Mouse (Mus musculus) neutrophil, adult 65 days (primary cell): ENCODE results near the gene Otud5. TPM values are rescaled to one million over a fixed set of nuclear protein-coding genes. Genes with fewer than 3 reads are reported as not detected.

ENCODE experiments used
- total RNA-seq: library from RNA; stranded (reverse); gene quantifications from 2 replicates; pipeline ENCODE4 v1.2.4, GENCODE M21; 2023

Gene Otud5
- 129 and 151 TPM in 2 replicates for total RNA-seq

DNA sequence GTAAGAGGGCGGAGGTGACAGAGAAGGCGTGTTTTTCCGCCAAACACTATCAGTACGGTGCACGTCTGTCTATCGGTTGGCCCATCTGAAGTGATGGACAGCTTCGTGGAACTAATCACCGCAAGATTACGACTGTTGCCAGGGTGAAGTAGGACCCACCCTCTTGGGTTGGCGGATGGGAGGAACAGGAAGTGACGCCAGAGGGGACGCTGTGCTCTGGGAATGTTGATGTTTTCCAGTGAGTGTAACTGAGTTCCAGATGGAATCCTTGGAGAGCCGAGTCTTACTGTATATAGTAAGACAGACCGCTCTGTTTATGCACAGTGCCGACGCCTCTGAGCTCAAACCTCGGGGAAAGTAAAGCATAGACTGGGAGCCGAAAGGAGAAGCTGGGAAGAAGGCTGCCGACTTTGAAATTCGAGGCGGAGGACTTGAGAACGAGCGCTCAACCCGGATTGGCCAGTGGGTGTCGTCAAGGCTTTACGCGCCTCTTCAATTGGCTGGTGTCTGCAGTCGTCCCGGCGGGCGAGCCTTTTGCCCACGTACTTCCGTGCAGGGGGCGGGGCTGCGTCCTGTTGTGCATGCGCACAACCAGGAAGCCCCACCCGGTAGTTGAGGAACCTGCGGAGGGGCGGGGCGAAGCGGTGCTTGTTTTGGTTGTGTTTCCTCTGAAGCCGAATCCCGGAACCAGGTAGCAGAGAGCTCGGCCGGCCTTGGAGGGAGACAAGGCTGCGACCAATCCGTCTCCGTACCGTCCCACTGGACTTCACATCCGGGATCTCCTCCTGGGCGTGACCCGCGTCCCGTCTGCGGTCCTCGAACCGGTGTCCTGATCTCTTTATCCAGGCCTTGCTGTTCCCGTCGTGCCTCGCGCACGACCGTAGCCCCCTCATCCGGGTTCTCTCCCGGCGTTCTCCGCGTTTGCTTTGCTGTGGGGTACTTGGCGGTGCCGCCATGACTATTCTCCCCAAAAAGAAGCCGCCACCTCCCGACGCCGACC, at the start of gene Otud5:
TSS of gene Otud5 (plus strand) at position 202 of the 1,000 bp plus-strand sequence.

DNA sequence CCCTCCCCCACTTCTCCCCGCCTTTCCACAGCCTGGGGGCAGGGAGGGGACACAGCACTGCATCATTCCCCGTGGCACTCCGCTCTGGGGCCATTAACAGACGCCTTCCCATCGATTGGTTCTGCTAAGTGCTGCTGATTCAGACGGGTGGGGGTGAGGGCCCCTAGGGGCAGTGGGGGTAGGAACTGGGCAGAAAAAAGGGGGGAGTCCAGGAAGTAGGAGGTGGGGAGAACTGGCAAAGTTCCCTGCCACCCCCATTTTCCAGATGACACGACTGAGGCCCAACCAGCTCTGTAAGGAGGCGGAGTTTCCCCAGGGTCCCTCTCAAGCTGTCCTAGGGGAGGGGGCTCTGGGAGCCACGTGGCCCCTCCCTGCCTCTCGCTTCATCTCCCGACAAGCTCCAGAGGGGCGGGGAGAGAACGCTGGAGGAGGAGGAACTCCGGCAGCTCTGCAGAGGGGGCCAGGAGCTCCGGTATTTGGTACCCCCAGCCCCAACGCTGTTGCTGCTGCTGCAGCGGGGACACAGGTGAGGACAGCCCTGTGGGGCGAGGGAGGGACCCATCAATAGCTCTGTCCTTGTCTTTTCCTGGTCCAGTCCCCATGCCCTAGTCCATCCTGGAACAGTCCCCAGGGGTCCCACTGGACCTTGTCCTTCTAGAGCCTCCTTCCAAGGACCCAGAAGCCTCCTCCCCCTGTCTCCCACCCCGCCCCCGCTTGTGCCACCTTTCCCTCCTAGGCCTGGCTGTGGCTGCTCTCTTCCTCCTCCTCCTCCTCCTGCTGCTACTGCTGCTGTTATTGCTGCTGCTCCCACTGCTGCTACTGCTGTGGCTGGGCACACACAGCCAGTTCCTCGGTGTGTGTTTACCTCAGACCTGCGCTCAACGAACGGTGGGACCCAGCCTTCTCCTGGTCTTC, 19.0 kb upstream of the Otud5 start, which contains the start of gene Kcnd1:
TSS of gene Kcnd1 (plus strand) at position 425 of the 915 bp plus-strand sequence.

DNA sequence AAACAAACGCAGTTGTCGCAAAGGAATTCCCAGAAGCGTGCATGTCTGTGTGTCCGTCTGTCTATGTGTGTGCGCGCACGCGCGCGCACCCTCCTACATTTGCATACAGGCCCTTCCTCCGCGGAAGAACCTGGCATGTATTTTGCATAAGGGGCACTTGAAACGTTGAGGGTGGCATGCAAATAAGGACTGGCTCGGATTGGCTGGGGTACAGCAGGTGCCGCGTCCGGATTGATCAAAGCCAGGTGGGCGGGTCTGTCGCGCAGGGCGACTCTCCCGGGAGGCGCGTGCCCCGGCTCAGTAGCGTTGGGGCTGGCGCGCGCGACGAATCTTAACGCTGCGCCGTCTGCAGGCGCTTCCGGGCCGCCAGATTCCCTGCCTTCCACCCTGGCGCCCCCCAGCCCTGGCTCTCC, 36.8 kb downstream of the Otud5 start, which contains the start of gene Pim2:
TSS of gene Pim2 (plus strand) at position 256 of the 413 bp plus-strand sequence.

DNA sequence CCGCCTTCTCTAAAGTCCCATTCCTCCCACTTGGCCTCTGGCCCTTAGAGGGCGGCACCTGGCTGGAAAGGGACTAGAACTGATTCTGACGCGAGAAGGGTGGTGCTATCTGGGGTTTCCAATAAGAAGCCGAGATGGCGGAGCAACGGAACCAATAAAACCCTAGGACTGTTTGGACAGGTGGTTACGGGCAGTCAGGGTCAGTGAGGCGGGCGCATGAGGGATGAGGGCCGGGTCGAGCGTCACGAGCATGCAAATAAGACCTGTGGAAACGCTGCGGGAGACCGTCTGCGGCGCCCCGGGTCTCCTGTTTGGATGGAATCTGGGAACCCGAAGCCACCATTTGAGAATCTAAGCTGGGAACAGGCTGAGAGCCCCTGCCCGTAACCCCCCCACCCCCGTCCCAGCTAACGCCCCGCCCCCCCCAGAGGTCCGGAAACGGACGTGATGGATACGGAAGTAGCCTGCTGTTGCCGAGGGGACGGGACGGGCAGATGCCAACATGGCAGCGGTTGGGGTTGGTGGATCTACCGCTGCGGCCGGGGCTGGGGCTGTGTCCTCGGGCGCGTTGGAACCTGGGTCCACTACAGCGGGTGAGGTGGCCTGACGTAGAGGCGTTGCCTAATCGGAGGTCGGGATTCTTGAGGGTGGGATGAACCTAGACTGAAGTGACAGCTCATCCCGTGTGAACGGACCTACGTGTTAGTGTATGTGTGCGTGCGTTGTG, 42.8 kb downstream of the Otud5 start, which contains the start of gene Slc35a2:
TSS of gene Slc35a2 (plus strand) at position 188 of the 727 bp plus-strand sequence.

DNA sequence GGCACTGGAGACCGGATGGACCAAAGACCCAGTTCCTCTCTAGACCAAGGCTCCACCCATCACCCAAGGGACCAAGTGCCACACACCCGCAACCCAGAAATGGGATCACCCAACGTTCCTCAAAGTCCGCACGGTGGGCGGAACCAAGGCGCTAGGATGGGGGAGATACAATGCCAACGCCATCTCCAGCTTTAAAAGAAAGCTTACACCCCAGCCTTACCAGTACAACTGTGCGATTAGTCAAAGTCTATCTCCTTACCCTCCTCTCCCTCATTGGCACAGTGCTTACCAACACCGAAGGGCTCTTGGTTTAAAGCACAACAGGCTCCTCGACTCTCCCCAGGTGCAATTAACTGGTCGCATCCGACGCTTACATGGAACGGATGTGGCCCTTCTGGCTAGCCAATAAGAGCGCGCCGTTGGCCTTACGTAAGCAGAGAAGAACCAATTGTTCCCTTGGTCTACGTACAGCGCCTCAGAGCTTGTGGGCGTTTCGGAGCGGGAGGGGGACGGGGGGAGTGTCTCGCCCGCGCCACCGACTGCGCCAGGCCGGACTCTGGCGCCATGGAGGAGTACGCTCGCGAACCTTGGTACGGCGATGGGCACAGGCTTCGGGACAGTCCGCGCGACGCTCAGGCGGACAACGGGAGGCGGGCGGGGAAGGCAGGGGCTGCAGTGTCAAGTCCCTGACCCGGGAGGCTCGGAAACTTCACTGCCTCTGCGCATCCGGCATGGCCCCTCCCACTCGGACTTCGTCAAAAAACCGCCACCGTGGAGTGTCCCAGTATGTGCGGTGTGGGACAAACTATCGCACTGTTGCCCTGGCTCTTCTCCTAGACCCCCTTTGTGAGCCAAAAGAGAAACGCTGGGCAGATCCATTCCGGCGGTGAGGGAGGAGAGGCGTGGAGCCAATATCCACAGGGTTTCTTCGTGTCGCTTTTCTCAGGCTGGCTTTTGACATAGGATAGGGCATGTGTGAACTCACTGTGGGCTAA, 58.0 kb downstream of the Otud5 start, which contains the start of the genes Pqbp1 and Timm17b:
TSS of gene Pqbp1 (minus strand) at position 390 of the 995 bp plus-strand sequence.
TSS of gene Timm17b (plus strand) at position 478 of the 995 bp plus-strand sequence.

DNA sequence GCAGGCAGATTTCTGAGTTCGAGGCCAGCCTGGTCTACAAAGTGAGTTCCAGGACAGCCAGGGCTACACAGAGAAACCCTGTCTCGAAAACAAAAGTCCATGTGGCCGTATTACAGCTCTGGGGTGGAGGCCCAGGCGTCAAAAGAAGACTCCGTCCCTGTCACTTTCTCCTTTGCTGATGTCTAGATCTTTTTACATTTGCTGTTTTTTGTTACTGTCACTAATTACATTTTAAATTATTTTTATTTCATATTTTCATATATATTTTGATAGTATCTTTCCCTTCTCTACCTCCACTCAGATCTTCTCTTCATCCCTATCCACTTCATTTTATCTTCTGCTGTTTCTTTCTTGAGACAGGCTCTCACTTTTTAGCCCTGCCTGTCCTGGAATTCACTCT, 66.6 kb downstream of the Otud5 start, which contains the start of gene Gm10491:
TSS of gene Gm10491 (minus strand) at position 101 of the 400 bp plus-strand sequence.

DNA sequence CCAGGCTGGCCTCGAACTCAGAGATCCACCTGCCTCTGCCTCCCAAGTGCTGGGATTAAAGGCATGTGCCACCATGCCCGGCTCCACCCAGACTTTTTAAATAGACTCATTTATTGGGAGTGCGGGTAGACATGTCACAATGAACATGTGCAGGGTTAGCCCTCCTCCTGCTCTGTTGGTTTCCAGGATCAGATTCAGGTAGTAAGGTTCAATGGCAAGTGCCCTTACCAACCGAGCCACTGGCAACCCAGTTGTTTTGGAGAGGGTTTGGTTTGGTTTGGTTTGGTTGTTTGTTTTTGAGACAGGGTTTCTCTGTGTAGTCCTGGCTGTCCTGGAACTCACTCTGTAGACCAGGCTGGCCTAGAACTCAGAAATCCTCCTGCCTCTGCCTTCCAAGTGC, 68.1 kb downstream of the Otud5 start, which contains the start of gene Gm10490:
TSS of gene Gm10490 (plus strand) at position 301 of the 400 bp plus-strand sequence.

DNA sequence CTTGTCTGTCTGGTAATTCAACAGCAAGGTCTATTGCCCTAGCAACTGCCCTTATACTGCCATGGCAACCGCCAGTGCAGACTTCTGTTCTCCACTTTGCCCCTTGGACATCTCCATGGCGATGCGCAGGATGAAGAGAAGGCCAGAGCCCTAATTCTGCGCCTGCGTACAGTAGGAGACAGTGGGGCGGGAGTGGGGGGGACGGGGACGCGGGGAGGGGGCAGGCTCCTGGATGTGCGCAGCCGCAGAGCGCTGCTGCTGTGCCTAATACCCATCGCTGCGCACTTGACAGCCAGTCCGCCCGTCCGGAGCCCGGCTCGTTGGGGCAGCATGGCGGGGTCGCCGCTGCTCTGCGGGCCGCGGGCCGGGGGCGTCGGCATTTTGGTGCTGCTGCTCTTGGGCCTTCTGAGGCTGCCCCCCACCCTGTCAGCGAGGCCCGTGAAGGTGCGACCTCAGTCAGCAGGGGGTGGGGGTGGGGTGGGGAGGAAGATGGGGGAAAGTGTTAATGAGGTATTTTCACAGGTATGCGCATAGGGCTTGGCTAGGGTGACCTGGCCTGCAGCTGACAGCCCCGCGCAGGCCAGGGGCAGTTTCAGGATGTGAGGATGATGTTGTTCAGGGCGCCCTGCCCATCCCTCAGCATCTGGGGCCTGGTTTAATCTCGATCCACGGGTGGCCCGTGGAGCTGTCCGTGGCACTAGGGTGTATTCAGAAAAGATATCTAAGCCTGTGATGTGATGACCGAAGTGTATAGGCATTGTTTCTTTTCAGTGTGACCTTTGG, 78.6 kb downstream of the Otud5 start, which contains the start of gene Pcsk1n:
TSS of gene Pcsk1n (plus strand) at position 222 of the 783 bp plus-strand sequence.

Other genes starting within 250 kb of the Otud5 start
- gene Ccdc22, start 235.8 kb upstream of the Otud5 start, total RNA-seq, result 13.4 and 19.6 TPM in 2 replicates
- 0.16 and 0.25 TPM in 2 replicates for gene Cacna1f, start 234.3 kb upstream of the Otud5 start, total RNA-seq
- 2.7 and 3.8 TPM in 2 replicates for gene Syp, start 202.9 kb upstream of the Otud5 start, total RNA-seq
- 37.1 and 44.3 TPM in 2 replicates for gene Prickle3, start 184.1 kb upstream of the Otud5 start, total RNA-seq
- gene Plp2, start 170.0 kb upstream of the Otud5 start, total RNA-seq, result 518 and 532 TPM in 2 replicates
- not detected in 2 replicates for gene Magix, start 160.1 kb upstream of the Otud5 start, total RNA-seq
- 45.4 and 58.6 TPM in 2 replicates for gene Gpkow, start 144.2 kb upstream of the Otud5 start, total RNA-seq
- gene Wdr45, start 127.0 kb upstream of the Otud5 start, total RNA-seq, result 52.3 and 70.0 TPM in 2 replicates
- gene Gm45208, start 119.1 kb upstream of the Otud5 start, total RNA-seq, result 1.8 and 1.9 TPM in 2 replicates
- 2.0 and 2.6 TPM in 2 replicates for gene Praf2, start 112.9 kb upstream of the Otud5 start, total RNA-seq
- not detected in 2 replicates for gene Ccdc120, start 90.5 kb upstream of the Otud5 start, total RNA-seq
- 85.6 and 90.4 TPM in 2 replicates for gene Tfe3, start 78.8 kb upstream of the Otud5 start, total RNA-seq
- gene Gripap1, start 51.6 kb upstream of the Otud5 start, total RNA-seq, result 135 and 164 TPM in 2 replicates
- gene Kcnd1, start 19.1 kb upstream of the Otud5 start, total RNA-seq, result 1.4 and 2.0 TPM in 2 replicates
- 2.2 and 4.1 TPM in 2 replicates for gene Pim2, start 36.9 kb downstream of the Otud5 start, total RNA-seq
- gene Slc35a2, start 42.7 kb downstream of the Otud5 start, total RNA-seq, result 25.5 and 28.1 TPM in 2 replicates
- gene Pqbp1, start 57.9 kb downstream of the Otud5 start, total RNA-seq, result 34.5 and 34.7 TPM in 2 replicates
- gene Timm17b, start 58.0 kb downstream of the Otud5 start, total RNA-seq, result 44.3 and 45.8 TPM in 2 replicates
- not detected in 2 replicates for gene Gm10491, start 66.5 kb downstream of the Otud5 start, total RNA-seq
- gene Gm10490, start 68.2 kb downstream of the Otud5 start, total RNA-seq, result not detected in 2 replicates
- not detected in 2 replicates for gene Pcsk1n, start 78.5 kb downstream of the Otud5 start, total RNA-seq
- not detected in 2 replicates for gene Eras, start 87.2 kb downstream of the Otud5 start, total RNA-seq
- gene Hdac6, start 106.5 kb downstream of the Otud5 start, total RNA-seq, result 4.9 and 8.8 TPM in 2 replicates
- 0.88 and 1.6 TPM in 2 replicates for gene Gata1, start 136.7 kb downstream of the Otud5 start, total RNA-seq
- gene Glod5, start 177.1 kb downstream of the Otud5 start, total RNA-seq, result not detected in 2 replicates
- 28.1 and 33.2 TPM in 2 replicates for gene Suv39h1, start 233.4 kb downstream of the Otud5 start, total RNA-seq
- gene Was, start 249.1 kb downstream of the Otud5 start, total RNA-seq, result 136 and 163 TPM in 2 replicates